Mouse (Mus musculus): ENCODE data around the gene Cnn3.

DNA sequence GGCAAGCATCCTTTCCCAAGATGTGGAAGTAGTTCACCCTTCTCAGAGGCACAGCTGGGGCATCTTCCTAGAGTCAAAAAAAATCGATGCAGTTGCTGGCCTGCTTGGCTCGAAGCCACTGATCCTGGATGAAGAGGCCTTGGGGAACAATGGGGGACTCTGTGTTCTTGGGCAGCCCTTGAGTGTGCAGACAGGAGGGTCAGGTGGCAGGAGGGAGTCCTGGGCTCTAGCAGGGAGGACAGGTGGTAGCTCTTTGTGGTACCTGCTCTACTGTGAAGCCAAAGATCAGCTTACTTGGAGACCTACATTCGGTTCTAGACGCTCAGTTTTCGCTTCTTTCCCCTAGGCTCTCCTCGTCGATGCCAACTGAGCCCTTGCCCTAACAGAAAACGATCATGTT is 79.9 kb downstream of the Cnn3 start:
- no peak for TF ChIP-seq CTCF (IDR thresholded peaks at IDR 0.05; ENCODE audit: insufficient read depth, low read depth, low read length)
- TF ChIP-seq POLR2A (IDR thresholded peaks at IDR 0.05; ENCODE audit: insufficient read depth, low read depth, low read length): no peak

Data from olfactory bulb, adult 2 months (tissue).